Mouse (Mus musculus) brain, embryonic 14.5 days (tissue): ENCODE results near the gene Prkd1.

ENCODE experiments used
- CTCF ChIP-seq: fragments of 200-500 bp; IDR thresholded peaks from 2 replicates; pipeline ENCODE4 v1.5.1; 2012; ENCODE audit warnings: inconsistent platforms, mild to moderate bottlenecking, moderate library complexity, borderline replicate concordance; ENCODE audit not compliant: insufficient read depth, insufficient read length; ENCODE audit errors: extremely low read depth
- POLR2A ChIP-seq: fragments of 200-500 bp; IDR thresholded peaks from 2 replicates; pipeline ENCODE4 v1.6.1; 2012; ENCODE audit warnings: mild to moderate bottlenecking, inconsistent platforms, borderline replicate concordance; ENCODE audit not compliant: poor library complexity, insufficient read depth, insufficient read length, severe bottlenecking; ENCODE audit errors: extremely low read depth

GRCm38 (mm10) chr12:50545610-50545919, 103.3 kb downstream of the Prkd1 start:
- no peak for TF ChIP-seq CTCF
- TF ChIP-seq POLR2A, result no peak
